Mouse (Mus musculus) spleen, adult 2 months (tissue): ENCODE measurements around the gene Urb2.

ENCODE experiments used
- CTCF ChIP-seq: fragments of 200-500 bp; IDR thresholded peaks from 2 replicates; pipeline ENCODE4 v1.5.1; 2011; ENCODE audit warnings: mild to moderate bottlenecking, inconsistent platforms; ENCODE audit not compliant: insufficient read depth, insufficient read length, insufficient replicate concordance; ENCODE audit errors: extremely low read depth
- POLR2A ChIP-seq: fragments of 200-500 bp; IDR thresholded peaks from 2 replicates; pipeline ENCODE4 v1.6.1; 2011; ENCODE audit warnings: low read depth, low read length, inconsistent platforms

DNA sequence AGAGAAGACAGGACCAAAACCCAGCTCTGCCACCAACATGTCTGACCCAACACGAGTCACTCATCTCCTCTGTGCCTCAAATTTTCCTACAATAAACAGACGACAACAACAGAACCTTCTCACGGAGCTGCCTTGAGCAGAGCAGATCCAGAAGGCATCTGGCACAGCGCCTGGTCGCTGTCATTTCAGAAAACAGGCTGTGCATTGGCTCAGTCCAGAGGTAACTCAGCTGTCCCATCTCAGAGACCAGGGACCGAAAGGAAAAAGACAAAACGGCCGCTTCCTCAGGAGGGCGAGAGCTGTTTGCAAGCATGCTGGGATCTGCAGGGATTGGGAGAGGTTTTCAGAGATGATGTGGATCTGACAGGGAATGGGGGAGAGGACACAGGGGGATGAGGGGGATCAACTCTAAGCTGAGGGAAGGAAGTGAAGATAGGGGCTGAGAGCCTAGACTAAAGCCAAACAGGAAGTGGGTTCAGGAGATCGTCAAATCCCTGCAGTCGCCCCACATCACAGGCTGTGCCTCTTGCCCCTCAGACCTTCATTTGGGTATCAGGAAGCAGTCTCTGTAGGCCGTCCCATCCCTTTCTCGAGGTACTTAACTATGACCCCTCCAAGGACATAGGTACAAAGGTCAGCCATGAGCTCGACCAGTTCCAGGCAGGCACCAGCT, 43.0 kb upstream of the Urb2 start:
- TF ChIP-seq CTCF: no peak
- TF ChIP-seq POLR2A: no peak
